Mouse (Mus musculus): ENCODE data around the gene Slc12a7.

- TF ChIP-seq CTCF (IDR thresholded peaks at IDR 0.05; ENCODE audit: low read depth, low read length), result no peak
- no peak for TF ChIP-seq POLR2A (IDR thresholded peaks at IDR 0.05; ENCODE audit: borderline replicate concordance, low read depth, low read length)
Measured at GRCm38 (mm10) chr13:73769916-73770682, 37.2 kb downstream of the Slc12a7 start.
